Mouse (Mus musculus): ENCODE results near the gene Snx3. TPM values are rescaled to one million over a fixed set of nuclear protein-coding genes. Genes with fewer than 3 reads are reported as not detected.

Gene Snx3
- polyA plus RNA-seq, 1 experiment = 380 TPM

- Histone ChIP-seq H3K4me1 (ENCODE audit: control insufficient read depth, insufficient read depth, low read length) (peaks cover 3% of the 10 kb centered on the region; the same call in 1 of the 2 replicates), H3K4me3 (replicated peaks; ENCODE audit: extremely low read depth, low read depth, low read length) (no peak overlapping the region)
- no peak for DNase-seq
- TF ChIP-seq POLR2A (IDR thresholded peaks at IDR 0.05; ENCODE audit: borderline replicate concordance, extremely low read depth, low read depth, low read length) = no peak
- TF ChIP-seq CTCF (IDR thresholded peaks at IDR 0.05; ENCODE audit: insufficient read depth, low read length) = no peak
- WGBS = 6% methylated on average over 45 of the region's 45 CpGs
Measured at GRCm38 (mm10) chr10:42581694-42582565, 80.1 kb downstream of the Snx3 start.

- Histone ChIP-seq H3K4me3 (replicated peaks; ENCODE audit: extremely low read depth, low read depth, low read length) (no peak overlapping the region), H3K4me1 (ENCODE audit: control insufficient read depth, insufficient read depth, low read length) (peaks cover 3% of the 10 kb centered on the region; the same call in 1 of the 2 replicates)
- 2% methylated on average over 44 of the region's 44 CpGs for WGBS
- DNase-seq = no peak
- no peak for TF ChIP-seq POLR2A (IDR thresholded peaks at IDR 0.05; ENCODE audit: borderline replicate concordance, extremely low read depth, low read depth, low read length)
- TF ChIP-seq CTCF (IDR thresholded peaks at IDR 0.05; ENCODE audit: insufficient read depth, low read length) = no peak
Measured at GRCm38 (mm10) chr10:42582566-42583110, 80.8 kb downstream of the Snx3 start.

- no peak for DNase-seq
- no peak within 1 kb of the TSS for H3K4me3 ChIP-seq (replicated peaks; ENCODE audit: extremely low read depth, low read depth, low read length)
- TF ChIP-seq POLR2A (IDR thresholded peaks at IDR 0.05; ENCODE audit: borderline replicate concordance, extremely low read depth, low read depth, low read length) (no peak), CTCF (IDR thresholded peaks at IDR 0.05; ENCODE audit: insufficient read depth, low read length) (no peak)
- H3K4me1 ChIP-seq (ENCODE audit: control insufficient read depth, insufficient read depth, low read length) = peaks cover 3% of the 10 kb centered on the region; the same call in 1 of the 2 replicates
- WGBS = 2% methylated on average over 43 of the region's 43 CpGs
Measured at GRCm38 (mm10) chr10:42583157-42583872, 81.5 kb downstream of the Snx3 start, which contains the start of the genes Nr2e1 and Ostm1. Nr2e1 (minus strand) TSS chr10:42583632. Ostm1 (plus strand) TSS chr10:42583822.

- no peak for TF ChIP-seq POLR2A (IDR thresholded peaks at IDR 0.05; ENCODE audit: borderline replicate concordance, extremely low read depth, low read depth, low read length)
- no peak for TF ChIP-seq CTCF (IDR thresholded peaks at IDR 0.05; ENCODE audit: insufficient read depth, low read length)
- WGBS = 3% methylated on average over 32 of the region's 32 CpGs
Measured at GRCm38 (mm10) chr10:42583902-42584435, 82.1 kb downstream of the Snx3 start.

GRCm38 (mm10) chr10:42584436-42584983, 82.7 kb downstream of the Snx3 start:
- TF ChIP-seq CTCF (IDR thresholded peaks at IDR 0.05; ENCODE audit: insufficient read depth, low read length) (no peak), POLR2A (IDR thresholded peaks at IDR 0.05; ENCODE audit: borderline replicate concordance, extremely low read depth, low read depth, low read length) (no peak)
- 4% methylated on average over 37 of the region's 37 CpGs for WGBS
- Histone ChIP-seq H3K4me3 (replicated peaks; ENCODE audit: extremely low read depth, low read depth, low read length) (no peak overlapping the region), H3K4me1 (ENCODE audit: control insufficient read depth, insufficient read depth, low read length) (peaks cover 3% of the 10 kb centered on the region; the same call in 1 of the 2 replicates)
- DNase-seq = no peak

More at GRCm38 (mm10) chr10:42583902-42584435, 82.1 kb downstream of the Snx3 start:
- no peak for DNase-seq
- no peak overlapping the region for H3K4me3 ChIP-seq (replicated peaks; ENCODE audit: extremely low read depth, low read depth, low read length)
- peaks cover 3% of the 10 kb centered on the region; the same call in 1 of the 2 replicates for H3K4me1 ChIP-seq (ENCODE audit: control insufficient read depth, insufficient read depth, low read length)

Other genes starting within 250 kb of the Snx3 start
- gene Foxo3, start 225.3 kb upstream of the Snx3 start, polyA plus RNA-seq (2012; rRNA removed) = 49.3 and 79.9 TPM in 2 replicates
- gene Afg1l, start 23.5 kb upstream of the Snx3 start, polyA plus RNA-seq (2012; rRNA removed) = 5.0 and 7.7 TPM in 2 replicates
- not detected in 2 replicates for gene Nr2e1, start 81.6 kb downstream of the Snx3 start, polyA plus RNA-seq (2012; rRNA removed)
- 20.6 and 21.9 TPM in 2 replicates for gene Ostm1, start 81.8 kb downstream of the Snx3 start, polyA plus RNA-seq (2012; rRNA removed)